Mouse (Mus musculus): Measurements from ENCODE around the gene Rbm38.

GRCm38 (mm10) chr2:173080785-173081241 is 60.5 kb downstream of the Rbm38 start:
- TF ChIP-seq RCOR1 (conservative IDR thresholded peaks at IDR 0.05; ENCODE audit: low read depth, low read length) (no peak), HCFC1 (IDR thresholded peaks at IDR 0.05; ENCODE audit: low read depth, low read length) (no peak), NRF1 (IDR thresholded peaks at IDR 0.05; ENCODE audit: low read depth, low read length) (0 out of 2 replicates have a peak, but pooled peaks have one; percentile 12), CTCF (conservative IDR thresholded peaks at IDR 0.05 in 1 of 2, IDR thresholded peaks at IDR 0.05 in 1 of 2; ENCODE audit: low read depth in 2 of 2, low read length in 2 of 2) (peak; percentile 48 to 93; a peak in 3 of 4 replicates), ZNF384 (IDR thresholded peaks at IDR 0.05; ENCODE audit: low read depth, low read length) (no peak)
